Mouse (Mus musculus): ENCODE data around the gene Fgfr2. TPM values are rescaled to one million over a fixed set of nuclear protein-coding genes. Genes with fewer than 3 reads are reported as not detected.

The Fgfr2 gene
- total RNA-seq, 2 experiments from 2014 or later: 43.7 to 44.3 TPM

DNA sequence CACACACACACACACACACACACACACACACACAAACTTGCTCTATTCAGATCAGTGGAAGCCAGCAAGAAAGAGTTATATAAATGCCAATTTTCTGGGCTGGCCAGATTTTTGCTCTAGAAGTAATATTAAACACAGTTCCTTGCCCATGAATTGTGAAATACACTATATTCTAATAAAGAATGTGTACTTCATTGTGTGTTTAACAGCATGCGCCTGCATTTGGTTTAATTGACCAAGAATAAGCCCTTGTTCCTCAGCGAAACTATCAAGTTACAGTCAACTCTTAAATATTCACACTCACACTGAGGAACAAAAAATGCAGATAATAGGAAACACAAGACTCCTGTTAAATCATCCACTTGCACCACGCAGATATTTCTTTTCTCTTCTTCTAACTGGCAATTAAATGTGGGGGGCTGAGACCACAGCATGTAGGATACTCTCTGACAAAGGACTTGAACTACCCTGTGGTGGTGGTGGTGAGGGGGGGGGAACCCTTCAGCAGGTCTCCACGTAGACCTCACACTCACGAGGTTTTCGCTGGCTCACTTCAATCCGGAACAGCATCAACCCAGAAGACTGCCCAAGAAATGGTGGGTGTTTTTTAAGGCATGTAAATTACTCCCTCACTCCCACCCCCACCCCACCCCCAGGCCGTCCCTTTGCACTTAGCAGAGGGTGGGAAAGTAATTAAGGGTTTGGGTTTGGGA, 2865.0 kb downstream of the Fgfr2 start:
- no peak for DNase-seq (ENCODE audit: extremely low spot score in 1 of 2, low spot score in 1 of 2)

DNA sequence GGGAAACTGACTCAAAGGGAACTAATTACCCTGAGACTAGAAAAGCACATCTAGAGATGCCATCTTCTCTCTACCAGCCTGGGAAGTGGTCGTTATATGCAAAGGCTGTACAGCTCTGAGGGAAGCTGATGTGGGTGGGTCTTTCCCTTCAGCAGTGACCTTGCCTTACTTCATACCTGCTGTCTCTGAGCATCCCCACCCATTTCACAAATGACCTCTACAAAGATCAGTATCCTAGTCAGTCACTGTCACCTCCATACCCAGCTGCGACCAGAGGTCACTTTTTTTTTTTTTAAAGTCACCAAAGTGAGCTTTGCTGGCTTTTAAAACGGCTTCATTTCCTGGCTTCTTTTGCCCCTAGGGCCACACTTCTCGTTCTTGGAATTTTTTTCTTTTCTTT, 2869.9 kb downstream of the Fgfr2 start:
- no peak for DNase-seq (ENCODE audit: extremely low spot score in 1 of 2, low spot score in 1 of 2)

DNA sequence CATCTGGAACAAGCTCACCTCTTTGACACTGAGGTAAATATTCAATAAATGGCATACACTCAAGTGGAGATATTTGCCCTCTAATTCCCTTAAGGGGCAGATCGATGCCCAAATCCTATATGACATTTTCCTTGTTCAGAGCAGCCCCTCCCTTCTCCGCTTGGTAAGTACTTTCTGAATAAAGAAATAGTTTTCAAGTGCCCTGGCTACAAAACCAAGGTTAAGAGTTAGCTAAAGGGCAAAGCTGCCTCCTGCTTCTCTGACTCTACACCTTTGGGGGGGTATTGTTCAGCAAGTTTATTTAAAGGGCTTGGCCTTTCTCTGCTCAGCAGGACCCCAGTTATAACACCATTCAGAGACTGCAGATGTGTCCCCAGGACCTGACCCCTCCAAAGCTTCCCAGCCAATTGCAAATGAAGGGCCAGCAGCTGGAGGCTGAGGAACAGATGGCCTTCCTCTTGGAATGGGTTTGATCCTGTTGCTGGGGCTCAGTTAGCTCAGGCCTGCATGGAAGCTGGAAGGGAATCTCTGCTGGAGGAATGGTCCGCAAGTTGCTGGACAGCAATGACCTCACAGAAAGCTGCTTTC, 2871.1 kb downstream of the Fgfr2 start:
- no peak for DNase-seq (ENCODE audit: extremely low spot score in 1 of 2, low spot score in 1 of 2)

DNA sequence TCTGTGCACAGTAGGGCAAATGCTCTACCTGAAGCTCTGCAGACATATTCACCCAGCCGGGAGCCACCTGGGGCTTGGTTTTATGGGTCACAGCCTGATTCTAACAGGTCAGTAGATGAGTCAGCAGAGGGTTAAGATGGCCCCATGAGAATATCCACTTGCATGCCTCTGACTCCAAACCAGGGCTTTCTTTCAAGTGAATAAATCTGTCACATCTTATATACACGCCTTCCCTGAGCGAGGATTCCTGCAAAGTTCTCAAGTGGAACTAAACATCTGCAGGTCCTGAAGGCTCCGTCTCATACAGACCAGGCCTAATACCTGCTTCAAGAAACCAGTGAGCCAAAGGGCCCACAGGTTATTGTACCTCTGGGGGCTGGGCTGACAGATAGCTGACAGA, 2872.2 kb downstream of the Fgfr2 start:
- no peak for DNase-seq (ENCODE audit: extremely low spot score in 1 of 2, low spot score in 1 of 2)

DNA sequence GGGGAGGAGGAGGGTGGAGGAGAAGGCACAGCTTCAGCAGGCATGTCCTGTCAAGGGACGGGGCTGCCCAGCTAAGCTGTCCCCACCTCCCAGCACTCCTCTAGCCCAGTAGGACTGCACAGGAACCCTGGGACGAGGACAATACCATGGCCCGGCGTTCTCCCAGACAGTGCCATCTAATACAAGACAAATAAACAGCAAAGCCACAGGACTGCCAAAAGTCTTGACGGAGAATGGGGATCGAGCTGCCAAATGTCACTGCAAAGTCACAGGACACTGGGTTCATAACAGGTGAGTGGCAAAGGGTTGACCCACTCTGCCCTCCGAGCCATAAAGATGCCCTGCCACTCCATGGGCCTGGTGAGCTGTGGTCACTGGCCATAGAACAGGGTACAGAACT, 2874.7 kb downstream of the Fgfr2 start:
- no peak for DNase-seq (ENCODE audit: extremely low spot score in 1 of 2, low spot score in 1 of 2)

DNA sequence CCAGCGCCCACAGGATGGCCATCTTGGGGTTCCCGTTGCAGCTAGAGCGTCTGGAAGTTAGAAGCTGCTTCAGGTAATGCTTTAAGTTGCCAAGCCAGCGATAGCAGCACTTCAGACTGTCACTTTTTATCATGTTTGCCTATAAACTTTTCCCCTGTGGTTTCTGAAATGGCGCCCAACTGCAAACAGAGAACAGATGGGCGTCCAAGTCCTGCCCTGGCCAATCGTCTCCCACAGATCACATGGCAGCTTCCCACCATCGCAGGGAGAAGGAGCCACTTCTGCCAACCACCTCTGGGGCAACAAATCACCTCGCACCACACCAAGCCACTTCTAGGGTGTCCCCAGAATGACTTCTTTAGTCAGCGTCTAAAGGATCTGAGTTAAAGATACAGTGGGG, 2875.3 kb downstream of the Fgfr2 start:
- no peak for DNase-seq (ENCODE audit: extremely low spot score in 1 of 2, low spot score in 1 of 2)

DNA sequence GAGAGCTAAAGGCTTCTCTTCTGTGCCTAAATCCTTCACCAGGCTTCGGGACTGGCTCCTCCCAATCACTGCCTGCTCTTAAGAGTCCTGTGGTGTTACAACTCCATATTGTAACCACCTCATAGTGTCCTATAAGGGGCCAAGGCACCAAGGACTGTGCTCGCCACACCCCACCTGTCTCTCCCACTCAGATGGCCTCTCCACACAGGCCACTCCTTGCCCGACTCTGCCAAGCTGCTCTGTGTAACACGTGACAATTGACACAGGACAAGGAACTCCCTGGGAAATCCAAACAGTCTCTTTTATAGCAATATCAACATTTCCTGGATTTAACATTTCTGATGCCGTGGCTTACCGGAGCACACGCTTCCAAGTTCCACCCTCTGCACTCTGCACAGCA, 2876.7 kb downstream of the Fgfr2 start:
- no peak for DNase-seq (ENCODE audit: extremely low spot score in 1 of 2, low spot score in 1 of 2)

DNA sequence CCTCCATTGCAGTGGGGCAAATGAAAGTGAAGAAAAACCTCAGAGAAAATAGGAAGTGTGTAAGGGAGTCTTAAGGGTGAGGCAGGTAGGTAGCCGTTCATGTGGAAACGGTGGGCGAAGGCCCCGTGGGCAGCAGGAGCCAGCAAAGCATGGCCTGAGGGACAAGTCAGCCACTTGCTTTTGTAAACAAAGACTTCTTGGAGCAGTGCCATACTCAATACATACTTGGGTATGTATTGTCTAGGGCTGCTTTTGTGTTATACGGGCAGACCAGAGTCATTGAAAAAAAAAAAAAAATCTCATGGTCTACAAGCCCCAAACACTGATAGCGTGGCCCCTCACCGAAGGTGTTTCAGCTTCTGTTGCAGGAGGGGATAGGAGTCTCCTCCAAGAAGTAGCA, 2878.6 kb downstream of the Fgfr2 start:
- DNase-seq (ENCODE audit: extremely low spot score in 1 of 2, low spot score in 1 of 2): no peak

DNA sequence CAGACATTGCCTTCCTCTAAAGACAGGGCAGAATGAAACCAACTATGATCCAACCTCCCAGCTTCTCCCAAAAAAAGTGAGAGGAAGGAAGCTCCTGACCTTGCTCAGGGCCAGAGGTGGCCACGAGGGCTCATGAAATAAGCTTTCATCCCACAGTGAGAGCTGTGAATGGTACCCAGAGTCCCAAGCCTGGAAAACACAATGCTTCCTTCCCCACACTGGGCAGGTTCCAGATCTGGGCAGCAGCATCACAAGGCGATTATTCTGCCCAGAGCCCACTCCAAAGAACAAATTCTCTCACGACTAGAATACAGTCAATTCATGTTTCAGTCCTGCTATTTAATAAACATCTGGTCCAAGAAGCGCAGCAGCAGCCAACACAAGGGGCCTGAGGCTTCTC, 2879.3 kb downstream of the Fgfr2 start:
- DNase-seq (ENCODE audit: extremely low spot score in 1 of 2, low spot score in 1 of 2): no peak

DNA sequence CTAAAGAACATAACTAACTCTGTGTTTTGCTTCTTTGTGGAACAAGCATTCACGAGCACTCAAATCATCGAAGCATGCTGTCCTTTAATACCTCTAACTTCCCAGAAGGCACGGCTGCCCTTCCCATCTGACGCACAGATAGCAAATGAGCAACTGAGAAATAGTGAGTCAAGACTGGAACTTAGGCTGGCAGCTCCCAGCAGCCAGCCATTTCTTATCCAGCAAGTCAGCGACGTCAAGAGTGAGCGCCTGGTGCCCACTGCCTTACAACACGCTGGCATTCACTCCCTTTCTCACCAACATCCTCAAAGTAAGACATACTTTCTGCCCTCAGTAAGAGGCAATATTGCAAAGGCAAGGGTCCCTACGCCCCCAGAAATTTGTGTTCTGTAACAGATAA, 2883.0 kb downstream of the Fgfr2 start:
- no peak for DNase-seq (ENCODE audit: extremely low spot score in 1 of 2, low spot score in 1 of 2)

DNA sequence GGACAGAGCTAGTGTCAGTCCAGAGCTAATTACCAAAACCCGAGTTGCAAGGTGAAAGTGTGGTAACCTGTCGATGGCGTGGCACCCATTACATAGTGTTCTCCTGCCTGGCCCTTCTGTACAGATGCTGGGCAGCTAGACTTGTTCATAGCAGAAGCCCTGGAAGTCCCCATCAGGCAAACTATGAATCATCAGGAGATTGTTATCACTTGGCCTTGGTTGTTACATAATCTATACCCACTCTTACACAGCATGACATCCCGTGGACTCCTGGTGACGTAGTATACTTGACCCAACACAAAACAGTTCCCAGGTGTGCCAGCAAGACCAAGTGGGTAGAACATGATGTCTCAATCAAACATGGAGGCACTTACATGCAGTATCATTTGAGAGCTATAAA, 2885.9 kb downstream of the Fgfr2 start:
- no peak for DNase-seq (ENCODE audit: extremely low spot score in 1 of 2, low spot score in 1 of 2)

DNA sequence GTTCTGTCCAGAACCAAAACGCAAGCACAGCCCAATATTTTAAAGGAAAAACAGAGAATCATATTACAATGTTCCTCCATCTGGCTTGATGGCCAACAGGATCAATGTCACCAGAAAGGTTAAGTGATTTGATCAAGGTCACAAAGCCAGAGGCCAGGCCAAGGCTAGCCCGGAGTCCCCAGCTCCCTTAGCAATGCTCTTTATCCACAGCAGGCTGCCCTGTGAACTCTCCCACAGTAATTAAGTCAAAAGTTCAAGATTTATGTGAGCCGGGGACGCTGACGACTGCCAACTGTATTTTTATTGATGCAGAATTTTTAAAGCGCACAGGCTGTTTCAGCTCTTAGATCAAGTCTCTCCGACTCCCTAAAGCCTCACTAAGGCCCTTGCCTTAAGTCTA, 2889.4 kb downstream of the Fgfr2 start:
- DNase-seq (ENCODE audit: extremely low spot score in 1 of 2, low spot score in 1 of 2): no peak

DNA sequence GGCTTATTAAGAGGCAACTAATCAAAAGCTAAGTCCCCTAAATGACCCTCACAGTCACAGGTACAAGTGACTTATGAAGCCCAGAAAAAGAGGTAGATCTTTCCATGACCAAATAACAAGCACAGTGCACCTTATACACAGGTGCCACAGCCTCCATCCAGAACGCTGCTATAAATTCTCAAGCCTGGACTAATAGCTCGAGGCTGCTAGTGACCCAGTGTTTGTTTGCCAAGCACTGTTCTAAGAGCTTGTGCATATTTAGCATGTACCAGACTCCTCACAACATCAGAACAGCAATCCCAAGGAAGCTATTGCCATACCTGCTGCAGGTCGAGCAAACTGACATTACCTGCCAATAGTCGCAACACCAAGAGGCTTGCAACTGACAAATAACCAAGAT, 2893.1 kb downstream of the Fgfr2 start:
- DNase-seq (ENCODE audit: extremely low spot score in 1 of 2, low spot score in 1 of 2): no peak

DNA sequence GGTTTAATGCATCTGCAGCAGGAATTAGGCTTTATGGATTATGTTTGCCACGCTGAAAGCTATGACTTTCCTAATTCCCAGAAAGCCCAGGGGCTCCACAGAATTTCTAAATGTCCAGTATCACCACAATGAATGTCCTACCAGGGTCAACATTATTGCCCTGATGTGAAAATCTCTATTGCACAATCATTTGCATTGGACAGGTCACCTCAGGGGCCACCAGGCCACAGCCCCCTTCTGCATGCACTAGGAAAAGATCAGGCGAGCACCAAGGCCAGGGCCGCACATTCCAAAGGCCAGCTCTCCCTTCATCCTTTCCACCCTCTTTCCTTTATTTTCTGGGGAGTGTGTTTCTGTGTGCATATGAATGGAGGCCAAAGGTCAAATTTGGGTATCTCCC, 2897.9 kb downstream of the Fgfr2 start:
- DNase-seq (ENCODE audit: extremely low spot score in 1 of 2, low spot score in 1 of 2): no peak

DNA sequence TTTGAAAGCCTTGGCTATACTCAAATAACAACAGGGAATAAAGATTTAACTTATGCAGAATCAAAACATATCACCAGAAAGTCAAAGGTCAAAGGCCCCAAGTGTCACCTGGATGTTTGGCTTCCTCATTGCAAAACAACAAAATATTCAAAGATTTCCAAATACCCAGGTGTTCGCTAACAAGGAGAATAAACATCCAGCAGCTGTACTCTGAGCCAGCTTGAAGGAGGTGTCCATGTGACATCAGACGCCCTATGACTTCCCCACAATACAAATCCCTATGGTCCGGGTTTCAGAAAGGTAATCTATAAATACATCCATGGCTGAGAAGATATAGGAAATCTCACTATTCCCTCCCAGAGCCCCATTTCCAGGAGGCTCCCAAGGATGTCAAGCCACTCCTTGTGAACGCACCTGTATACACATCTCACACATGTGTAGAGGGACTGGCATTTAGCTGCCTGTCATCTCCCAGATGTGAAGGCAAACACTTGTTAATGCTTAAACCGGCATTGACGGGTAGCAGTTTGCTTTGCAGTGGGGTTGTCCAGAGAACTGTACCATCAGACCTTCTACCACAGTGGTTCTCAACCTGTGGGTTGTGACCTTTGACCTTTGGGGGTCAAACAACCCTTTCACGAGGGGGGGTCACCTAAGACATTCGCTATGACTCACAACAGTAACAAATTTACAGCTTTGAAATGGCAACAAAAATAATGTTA, 2900.4 kb downstream of the Fgfr2 start:
- DNase-seq (ENCODE audit: extremely low spot score in 1 of 2, low spot score in 1 of 2): no peak

DNA sequence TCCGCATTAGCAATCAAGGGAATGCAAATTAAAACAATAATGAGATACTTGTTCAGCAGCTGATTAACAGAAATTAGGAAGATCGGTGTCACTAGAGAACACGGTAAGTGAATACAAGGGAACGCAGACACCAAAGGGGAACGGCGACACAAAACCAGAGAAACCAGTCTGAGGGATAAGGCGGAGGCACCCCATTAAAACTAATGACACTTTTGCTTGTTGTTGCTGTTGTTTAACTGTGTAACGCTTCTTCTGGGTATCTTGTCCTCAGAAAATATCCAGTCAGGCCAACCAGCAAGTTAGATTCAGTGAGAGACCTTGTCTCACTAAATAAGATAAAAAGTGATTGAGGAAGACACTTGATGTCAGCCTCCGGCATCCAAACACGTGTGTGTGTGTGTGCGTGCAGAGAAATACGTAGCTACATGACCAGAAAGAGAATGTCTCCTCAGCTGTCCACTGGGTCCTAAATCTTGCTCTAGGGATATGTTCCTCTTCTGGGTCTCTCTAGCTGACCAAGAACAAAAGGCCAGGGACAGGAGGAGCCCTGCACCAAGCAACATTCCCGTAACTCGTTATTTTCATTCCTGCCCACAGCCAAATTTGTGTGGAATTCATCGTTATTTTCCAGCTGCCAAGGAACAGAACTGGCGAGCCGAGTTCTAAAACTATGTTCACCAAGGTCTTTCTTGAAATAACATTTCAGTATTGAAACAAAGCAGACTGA, 2901.3 kb downstream of the Fgfr2 start:
- no peak for DNase-seq (ENCODE audit: extremely low spot score in 1 of 2, low spot score in 1 of 2)

DNA sequence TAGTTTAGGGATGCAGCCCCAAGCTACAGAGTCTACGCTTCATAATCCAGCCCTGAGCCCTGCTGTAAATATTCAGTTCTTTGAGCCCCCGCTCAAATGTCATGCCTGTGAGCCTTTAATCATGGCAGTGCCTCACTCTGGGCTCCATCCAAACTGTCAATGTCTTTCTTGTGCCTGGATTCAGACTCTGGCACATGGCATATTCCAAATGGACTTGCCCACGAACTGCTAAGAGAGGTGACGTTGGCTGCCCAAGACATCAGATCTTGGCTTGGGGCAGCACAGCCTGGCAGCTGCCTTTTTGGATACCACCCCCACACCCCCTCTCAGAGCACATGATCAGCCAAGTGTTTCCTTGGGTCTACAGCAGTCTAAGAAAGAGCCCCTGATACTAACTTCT, 2902.5 kb downstream of the Fgfr2 start:
- no peak for DNase-seq (ENCODE audit: extremely low spot score in 1 of 2, low spot score in 1 of 2)

DNA sequence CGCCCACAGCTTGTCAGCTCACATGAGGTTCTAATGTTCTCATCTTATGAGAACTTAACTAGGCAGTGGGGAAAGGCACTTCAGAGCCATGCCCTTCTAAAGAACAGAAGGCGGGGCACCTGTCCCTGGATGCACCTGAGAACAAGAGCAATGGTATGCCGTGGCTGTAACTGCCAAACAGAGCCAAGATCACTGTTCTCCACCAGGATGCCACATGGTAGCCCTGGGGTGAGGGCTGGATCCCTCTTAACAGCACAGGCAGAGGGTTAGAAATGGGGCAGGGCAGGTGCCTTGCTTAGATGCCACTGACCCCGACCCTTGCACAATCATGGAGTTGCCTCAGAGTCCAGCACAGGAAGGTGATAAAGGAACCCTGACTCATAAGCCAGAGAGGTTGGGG, 2903.3 kb downstream of the Fgfr2 start:
- DNase-seq (ENCODE audit: extremely low spot score in 1 of 2, low spot score in 1 of 2): no peak

DNA sequence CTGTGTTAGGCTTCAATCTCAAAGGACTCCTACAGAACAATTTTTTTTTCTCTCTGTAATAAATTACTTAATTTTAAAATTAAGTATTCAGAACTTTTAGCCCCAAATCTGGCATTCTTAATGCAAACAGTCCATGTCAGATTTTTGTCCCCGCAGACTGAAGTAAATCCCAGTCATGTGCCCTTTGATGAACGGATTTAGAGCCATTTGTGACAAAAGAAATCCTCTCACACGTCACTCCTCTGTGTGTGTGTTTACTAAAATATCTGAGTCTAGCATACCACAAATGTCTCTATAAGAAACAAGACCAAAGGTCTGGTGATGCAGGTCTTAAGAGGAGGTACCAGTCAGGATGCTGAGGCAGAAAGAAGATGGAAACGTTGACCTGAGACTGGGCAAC, 2906.9 kb downstream of the Fgfr2 start:
- DNase-seq (ENCODE audit: extremely low spot score in 1 of 2, low spot score in 1 of 2): no peak

DNA sequence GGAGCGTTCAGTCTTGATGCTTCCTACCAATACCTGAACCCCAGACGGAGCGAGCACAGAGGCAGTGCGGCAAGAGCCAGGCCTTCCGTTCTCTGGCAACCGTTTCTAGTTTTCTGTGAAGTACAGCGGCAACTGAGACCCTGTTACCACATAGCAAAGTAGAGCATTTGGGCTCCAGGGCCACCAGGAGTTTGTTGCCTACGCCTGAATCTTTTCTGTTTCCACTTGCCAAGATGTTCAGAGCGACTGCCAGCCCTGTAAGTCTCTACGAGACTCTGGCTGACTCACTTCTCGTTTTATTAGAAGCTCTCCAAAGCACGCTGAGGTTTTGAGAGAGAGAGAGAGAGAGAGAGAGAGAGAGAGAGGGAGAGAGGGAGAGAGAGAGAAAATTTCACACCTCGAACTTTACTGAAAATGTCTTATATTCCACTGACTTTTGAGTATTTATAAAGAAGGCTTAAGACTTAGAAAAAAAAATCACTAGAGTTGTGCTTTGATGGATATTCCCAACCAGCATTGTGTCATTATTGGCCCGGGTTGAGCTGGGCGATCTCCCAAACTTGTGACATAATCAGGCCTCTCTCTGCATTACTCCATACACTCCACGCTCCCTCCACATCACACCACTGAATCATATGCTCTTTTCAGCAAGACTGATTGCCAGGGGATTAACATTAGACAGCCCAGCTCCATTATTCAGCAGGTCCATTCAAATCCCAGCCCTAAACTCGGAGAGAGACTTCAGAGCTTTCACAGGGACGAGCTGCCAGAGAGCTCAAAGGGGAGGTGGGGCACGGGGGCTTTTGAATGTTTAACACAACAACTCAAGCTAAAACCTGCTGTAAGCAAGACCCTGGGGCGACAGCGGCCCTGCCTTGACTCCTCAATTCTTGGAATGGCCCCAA, 2907.6 kb downstream of the Fgfr2 start:
- DNase-seq (ENCODE audit: extremely low spot score in 1 of 2, low spot score in 1 of 2): peak; percentile 15 to 47
